Mouse (Mus musculus) hematopoietic multipotent progenitor cell, adult 10-12 weeks (in vitro differentiated cells): Measurements from ENCODE around the gene Hist1h2bg. TPM values are rescaled to one million over a fixed set of nuclear protein-coding genes. Genes with fewer than 3 reads are reported as not detected.

ENCODE experiments used
- polyA plus RNA-seq: library from polyadenylated mRNA; stranded (reverse); fragments of >175 nt; gene quantifications from 2 replicates; pipeline ENCODE4 v1.2.3, GENCODE M21; 2012; ENCODE audit warnings: low replicate concordance

The Hist1h2bg gene
- 4.5 and 23.6 TPM in 2 replicates for polyA plus RNA-seq

DNA sequence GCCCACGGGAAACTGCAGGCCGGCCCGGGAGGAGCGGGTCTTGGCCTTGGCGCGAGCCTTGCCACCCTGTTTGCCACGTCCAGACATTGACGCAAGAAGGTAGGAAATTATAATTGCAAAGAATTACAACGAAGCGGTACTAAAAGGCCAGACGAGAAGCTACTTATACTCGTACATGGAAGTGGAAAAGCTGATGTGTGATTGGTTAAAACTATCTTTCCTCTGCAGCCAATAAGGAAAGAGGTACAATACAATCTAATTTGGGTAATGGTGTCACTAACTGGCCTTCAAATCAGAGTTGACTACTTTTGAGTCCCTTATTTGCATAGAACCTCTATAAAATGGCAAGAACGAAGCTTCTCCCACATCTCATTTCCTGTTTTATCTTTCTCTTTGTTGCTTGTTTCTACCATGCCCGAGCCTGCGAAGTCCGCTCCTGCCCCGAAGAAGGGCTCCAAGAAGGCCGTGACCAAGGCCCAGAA, at the start of gene Hist1h2bg, which contains the start of gene Hist1h2ae:
TSS of gene Hist1h2bg (plus strand) at position 375 of the 482 bp plus-strand sequence.
TSS of gene Hist1h2ae (minus strand) at position 199 of the 482 bp plus-strand sequence.

GRCm38 (mm10) chr13:23530901-23531875, 40.0 kb upstream of the Hist1h2bg start, which contains the start of gene Hist1h4h:
Hist1h4h (plus strand) TSS chr13:23531050.

DNA sequence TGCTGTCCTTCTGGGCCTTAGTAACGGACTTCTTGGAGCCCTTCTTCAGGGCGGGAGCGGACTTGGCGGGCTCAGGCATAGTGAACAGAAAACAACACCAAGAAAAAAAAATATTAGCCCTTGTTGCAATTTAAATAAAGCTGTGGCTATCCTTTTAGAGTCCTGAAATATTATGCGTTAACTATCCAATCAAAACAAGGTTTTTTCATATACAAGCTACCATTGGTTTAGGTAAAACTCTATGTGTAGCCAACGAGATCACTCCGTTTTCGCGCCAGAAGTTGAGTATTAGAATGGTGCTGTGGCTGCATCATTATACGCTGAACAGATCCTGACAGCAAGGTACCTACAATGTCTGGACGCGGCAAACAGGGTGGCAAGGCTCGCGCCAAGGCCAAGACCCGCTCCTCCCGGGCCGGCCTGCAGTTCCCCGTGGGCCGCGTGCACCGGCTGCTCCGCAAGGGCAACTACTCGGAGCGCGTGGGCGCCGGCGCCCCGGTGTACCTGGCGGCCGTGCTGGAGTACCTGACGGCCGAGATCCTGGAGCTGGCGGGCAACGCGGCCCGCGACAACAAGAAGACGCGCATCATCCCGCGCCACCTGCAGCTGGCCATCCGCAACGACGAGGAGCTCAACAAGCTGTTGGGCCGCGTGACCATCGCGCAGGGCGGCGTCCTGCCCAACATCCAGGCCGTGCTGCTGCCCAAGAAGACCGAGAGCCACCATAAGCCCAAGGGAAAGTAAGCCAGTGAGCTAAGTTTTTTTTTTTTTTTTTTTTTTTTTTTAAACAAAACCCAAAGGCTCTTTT, 37.4 kb upstream of the Hist1h2bg start, which contains the start of gene Hist1h2af:
TSS of gene Hist1h2af (plus strand) at position 347 of the 808 bp plus-strand sequence.

DNA sequence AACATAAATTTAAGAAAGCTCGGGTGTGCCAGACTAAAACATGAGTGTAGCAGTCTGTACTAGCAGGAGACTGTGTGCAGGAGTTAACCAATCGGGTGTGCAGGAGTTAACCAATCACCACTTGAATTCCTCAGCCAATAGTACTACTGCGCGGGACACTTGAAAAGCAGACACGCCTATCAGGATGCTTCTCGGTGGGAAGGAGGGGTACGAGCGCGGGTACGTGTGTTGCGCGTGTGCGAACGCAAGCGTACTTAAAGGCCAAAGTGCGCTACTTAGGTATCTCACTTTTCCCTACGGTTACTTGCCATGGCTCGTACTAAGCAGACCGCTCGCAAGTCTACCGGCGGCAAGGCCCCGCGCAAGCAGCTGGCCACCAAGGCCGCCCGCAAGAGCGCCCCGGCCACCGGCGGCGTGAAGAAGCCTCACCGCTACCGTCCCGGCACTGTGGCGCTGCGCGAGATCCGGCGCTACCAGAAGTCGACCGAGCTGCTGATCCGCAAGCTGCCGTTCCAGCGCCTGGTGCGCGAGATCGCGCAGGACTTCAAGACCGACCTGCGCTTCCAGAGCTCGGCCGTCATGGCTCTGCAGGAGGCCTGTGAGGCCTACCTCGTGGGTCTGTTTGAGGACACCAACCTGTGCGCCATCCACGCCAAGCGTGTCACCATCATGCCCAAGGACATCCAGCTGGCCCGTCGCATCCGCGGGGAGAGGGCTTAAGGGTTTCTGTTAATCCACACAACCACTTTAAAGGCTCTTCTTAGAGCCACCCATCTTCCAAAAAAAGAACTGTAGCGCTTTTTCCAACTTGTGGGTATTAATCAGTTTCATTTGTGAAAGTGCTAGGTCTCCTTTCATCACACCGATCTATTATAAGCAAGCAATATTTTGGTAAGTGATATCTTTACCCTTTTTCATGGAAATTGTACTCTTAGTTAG, 35.8 kb upstream of the Hist1h2bg start, which contains the start of gene Hist1h3g:
TSS of gene Hist1h3g (plus strand) at position 286 of the 939 bp plus-strand sequence.

GRCm38 (mm10) chr13:23542999-23543607, 28.1 kb upstream of the Hist1h2bg start, which contains the start of gene Hist1h2bh:
Hist1h2bh (minus strand) TSS chr13:23543392.

DNA sequence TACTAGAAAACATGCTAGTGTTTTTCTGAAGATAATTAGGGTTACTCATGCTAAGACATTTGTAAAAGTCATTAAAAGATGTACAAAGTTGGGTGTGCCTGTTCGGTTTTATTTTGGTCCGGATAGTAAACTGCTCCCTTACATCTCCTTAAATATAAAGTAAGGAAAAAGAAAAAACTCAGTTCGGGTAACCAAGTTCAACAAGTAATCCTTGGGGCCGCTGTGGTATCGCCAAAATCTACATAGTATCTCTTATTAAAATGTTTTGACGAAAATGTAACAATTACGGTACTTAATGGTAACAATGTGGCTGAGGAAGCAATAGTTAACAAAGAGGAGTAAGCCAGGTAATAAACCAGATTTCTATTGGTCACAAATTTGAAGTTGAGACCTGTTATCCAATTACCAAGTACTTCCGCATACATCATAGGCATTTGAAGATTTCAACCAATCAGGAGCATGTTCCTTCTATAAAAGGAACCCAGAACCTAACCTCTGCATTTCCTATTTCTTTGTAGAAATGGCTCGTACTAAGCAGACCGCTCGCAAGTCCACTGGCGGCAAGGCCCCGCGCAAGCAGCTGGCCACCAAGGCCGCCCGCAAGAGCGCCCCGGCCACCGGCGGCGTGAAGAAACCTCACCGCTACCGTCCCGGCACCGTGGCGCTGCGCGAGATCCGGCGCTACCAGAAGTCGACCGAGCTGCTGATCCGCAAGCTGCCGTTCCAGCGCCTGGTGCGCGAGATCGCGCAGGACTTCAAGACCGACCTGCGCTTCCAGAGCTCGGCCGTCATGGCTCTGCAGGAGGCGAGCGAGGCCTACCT, 27.0 kb upstream of the Hist1h2bg start, which contains the start of gene Hist1h3f:
TSS of gene Hist1h3f (plus strand) at position 88 of the 822 bp plus-strand sequence.

GRCm38 (mm10) chr13:23551146-23551834, 19.9 kb upstream of the Hist1h2bg start, which contains the start of gene Hist1h4f:
Hist1h4f (minus strand) TSS chr13:23551648.

DNA sequence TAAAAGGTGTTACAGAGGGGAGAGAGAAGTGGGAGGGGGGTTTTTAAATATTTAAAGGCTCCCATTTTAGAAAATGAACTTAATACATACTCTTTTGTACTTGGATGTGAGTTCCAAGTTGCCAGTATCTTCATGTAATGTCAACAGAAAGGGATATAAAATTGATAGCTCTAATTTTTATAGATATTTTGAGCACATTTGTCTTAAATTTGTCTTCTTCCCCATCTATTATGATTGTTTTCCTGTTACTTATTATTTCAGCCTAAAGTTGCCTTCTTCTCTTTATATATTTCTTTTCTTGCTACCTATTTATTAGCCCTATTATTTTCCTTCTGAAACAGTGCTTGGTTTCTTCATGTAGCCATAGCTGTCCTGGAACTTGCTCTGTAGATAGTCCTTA, 18.2 kb upstream of the Hist1h2bg start, which contains the start of gene Hist1h1d:
TSS of gene Hist1h1d (plus strand) at position 301 of the 400 bp plus-strand sequence.

DNA sequence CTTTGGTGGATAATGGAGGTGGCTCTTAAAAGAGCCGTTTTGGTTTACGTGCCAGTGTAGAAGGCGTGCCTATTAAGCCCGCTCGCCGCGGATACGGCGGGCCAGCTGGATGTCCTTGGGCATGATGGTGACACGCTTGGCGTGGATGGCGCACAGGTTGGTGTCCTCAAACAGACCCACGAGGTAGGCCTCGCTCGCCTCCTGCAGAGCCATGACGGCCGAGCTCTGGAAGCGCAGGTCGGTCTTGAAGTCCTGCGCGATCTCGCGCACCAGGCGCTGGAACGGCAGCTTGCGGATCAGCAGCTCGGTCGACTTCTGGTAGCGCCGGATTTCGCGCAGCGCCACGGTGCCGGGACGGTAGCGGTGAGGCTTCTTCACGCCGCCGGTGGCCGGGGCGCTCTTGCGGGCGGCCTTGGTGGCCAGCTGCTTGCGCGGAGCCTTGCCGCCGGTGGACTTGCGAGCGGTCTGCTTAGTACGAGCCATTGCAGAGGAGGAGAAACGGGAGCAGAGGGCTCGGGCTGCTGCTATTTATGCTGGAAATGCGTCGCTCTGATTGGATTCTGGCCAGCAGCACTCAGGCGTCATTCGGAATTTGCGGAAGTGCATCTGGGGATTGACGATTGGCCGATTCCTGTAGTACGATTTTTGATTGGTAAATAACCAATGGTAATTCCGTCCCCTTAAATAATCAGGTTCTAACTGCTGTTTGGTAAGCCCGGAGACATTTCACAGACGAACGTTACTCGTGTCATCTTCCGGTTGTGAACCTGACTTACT, 9.1 kb upstream of the Hist1h2bg start, which contains the start of gene Hist1h3e:
TSS of gene Hist1h3e (minus strand) at position 487 of the 777 bp plus-strand sequence.

DNA sequence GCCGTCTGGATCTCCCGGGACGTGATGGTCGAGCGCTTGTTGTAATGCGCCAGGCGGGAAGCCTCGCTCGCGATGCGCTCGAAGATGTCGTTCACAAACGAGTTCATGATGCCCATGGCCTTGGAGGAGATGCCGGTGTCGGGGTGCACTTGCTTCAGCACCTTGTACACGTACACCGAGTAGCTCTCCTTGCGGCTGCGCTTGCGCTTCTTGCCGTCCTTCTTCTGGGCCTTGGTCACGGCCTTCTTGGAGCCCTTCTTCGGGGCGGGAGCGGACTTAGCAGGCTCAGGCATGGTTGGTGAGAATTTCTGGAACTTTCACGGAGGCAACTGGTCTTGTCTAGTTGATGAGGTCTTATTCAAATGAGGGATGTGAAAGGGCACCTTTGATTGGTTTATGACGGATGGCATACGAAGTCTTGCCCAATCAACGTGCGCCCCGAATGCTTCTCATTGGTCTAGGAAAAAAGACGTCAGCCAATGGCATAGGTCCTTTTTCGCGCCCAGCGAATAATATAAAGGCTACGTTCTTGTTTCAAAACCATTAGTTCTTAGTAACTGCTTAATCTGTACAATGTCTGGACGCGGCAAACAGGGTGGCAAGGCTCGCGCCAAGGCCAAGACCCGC, 2.8 kb downstream of the Hist1h2bg start, which contains the start of the genes Hist1h2bf and Hist1h2ad:
TSS of gene Hist1h2bf (minus strand) at position 299 of the 627 bp plus-strand sequence.
TSS of gene Hist1h2ad (plus strand) at position 484 of the 627 bp plus-strand sequence.

DNA sequence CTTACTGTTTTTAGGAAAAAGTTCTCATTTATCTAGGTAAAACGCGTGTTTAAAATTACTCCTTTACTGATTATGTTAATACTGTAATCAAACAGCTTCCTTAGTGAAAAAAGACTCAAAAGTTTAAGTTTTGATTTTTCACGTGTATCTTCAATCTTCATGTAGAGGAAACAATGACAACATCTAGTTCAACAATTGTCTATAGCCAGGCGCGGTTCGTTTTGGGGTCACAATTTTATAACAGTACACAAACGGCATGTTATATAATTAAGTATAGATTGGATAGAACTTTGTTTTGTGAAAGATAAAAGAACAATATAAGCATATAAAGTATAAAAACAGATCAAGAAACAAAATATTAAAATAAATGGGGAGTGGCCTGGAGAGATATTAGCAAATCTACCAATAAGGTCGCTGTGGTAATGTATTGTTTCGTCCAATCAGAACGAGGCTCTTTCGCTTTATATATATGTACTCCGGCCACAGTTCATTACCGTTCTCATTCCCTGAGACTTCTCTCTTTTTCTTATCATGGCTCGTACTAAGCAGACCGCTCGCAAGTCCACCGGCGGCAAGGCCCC, 4.2 kb downstream of the Hist1h2bg start, which contains the start of gene Hist1h3d:
TSS of gene Hist1h3d (plus strand) at position 493 of the 581 bp plus-strand sequence.

DNA sequence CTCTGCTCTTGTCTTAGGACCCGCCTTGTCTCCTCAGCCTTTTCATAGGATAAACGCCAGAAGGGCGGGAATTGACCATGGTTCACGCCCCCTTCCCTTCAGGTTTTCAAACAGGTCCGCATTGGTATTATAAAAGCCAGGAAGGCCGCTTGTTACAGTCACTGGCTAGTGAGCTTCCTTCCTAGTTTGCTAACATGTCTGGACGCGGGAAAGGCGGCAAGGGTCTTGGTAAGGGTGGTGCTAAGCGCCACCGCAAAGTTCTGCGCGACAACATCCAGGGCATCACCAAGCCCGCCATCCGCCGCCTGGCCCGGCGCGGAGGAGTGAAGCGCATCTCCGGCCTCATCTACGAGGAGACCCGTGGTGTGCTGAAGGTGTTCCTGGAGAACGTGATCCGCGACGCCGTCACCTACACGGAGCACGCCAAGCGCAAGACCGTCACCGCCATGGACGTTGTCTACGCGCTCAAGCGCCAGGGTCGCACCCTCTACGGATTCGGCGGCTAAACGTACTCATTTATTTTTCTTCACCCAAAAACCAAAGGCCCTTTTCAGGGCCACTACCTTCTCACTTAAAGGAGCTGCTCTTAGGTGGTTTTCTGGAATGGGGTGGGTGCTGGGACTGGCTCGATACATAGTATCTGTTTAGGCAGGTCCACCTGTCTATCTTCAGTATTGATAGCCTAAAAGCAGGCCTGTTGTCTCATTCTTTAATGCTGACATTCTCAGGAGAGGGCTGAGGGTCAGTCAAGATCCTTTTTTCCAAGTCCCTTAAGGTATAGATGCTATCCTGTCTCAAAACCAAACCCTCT, 10.4 kb downstream of the Hist1h2bg start, which contains the start of gene Hist1h4d:
TSS of gene Hist1h4d (plus strand) at position 191 of the 811 bp plus-strand sequence.

DNA sequence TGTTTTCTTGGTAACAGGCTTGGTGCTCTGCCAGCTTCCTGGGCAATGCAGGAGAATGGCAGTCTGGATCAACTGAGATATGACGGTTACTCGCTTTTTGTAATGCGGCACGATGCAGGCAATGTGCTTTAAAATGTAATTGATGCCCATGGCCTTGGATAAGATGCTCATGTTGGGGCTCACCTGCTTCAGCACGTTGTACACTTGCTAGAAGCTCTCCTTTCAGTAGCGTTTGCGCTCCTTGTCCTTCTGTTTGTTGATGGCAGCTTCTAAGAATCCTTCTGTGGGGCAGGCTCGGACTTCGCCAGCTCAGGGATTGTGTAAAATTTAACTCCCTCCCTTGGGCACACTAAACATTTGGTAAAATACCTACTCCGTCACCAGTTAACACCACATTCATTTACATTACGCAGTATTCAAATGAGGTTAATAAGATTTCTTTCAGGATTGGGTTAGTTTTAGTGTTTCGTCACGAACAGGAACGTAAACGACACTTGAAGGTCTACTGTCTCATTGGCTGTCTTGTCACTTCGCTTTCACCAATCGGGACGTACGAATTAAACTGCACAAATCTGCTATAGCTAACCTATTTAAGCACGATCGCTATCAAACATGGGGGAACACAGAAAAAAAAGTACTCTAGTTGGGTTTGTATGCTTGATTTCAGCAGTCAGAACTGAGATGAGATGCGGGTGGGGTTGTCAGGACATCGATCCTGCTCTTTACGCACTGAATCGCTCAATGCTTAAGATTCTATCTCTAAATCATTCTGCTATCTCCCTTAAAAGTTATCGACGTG, 49.7 kb downstream of the Hist1h2bg start, which contains the start of gene Hist1h2be:
TSS of gene Hist1h2be (minus strand) at position 392 of the 799 bp plus-strand sequence.

